Mouse (Mus musculus) CH12.LX (cell line): ENCODE measurements around the gene Dock3. TPM values are rescaled to one million over a fixed set of nuclear protein-coding genes. Genes with fewer than 3 reads are reported as not detected.

Experiments
- DNase-seq: peaks from one replicate; pipeline ENCODE4 v3.0.0-alpha.2; 2013; ENCODE audit errors: extremely low read depth
- H3K27ac ChIP-seq: 2 replicates; pipeline ENCODE4 v1.5.1; 2012; ENCODE audit warnings: low read depth, mild to moderate bottlenecking, control low read depth, moderate library complexity; ENCODE audit not compliant: insufficient read depth
- H3K27me3 ChIP-seq: replicated peaks from 2 replicates; pipeline ENCODE3; 2012; ENCODE audit warnings: inconsistent platforms
- H3K36me3 ChIP-seq, 2 experiments: replicated peaks in 1 of 2; 2 replicates each; pipeline versions ENCODE3 to v1.6.1; 2012; ENCODE audit warnings: inconsistent platforms in 1 of 2, low read length in 1 of 2, mild to moderate bottlenecking in 1 of 2, mixed read lengths in 1 of 2, moderate library complexity in 1 of 2; ENCODE audit not compliant: control insufficient read depth in 1 of 2, insufficient read depth in 1 of 2
- H3K4me1 ChIP-seq, 2 experiments: 2 replicates each; pipeline ENCODE4 v1.6.1; 2012; ENCODE audit warnings: inconsistent platforms in 1 of 2, moderate library complexity in 1 of 2; ENCODE audit not compliant: insufficient read depth in 2 of 2, control insufficient read depth in 1 of 2
- H3K4me2 ChIP-seq: 2 replicates; pipeline ENCODE4 v1.6.1; 2012; ENCODE audit warnings: low read depth, mild to moderate bottlenecking, control low read depth; ENCODE audit not compliant: poor library complexity, insufficient read depth, severe bottlenecking
- H3K4me3 ChIP-seq, 3 experiments: fragments of 150-350 bp in 1 of 3; sonication (generic) in 1 of 3; replicated peaks in 1 of 3; 2 replicates each; pipeline versions ENCODE3 to v1.5.1; 2011 to 2012; ENCODE audit warnings: low read depth in 2 of 3, low read length in 2 of 3, mild to moderate bottlenecking in 2 of 3, moderate library complexity in 2 of 3, control low read depth in 1 of 3, improper control_type of control experiment in 1 of 3, inconsistent platforms in 1 of 3, mixed read lengths in 1 of 3; ENCODE audit not compliant: poor library complexity in 1 of 3
- H3K79me2 ChIP-seq: replicated peaks from 2 replicates; pipeline ENCODE4 v1.6.1; 2012; ENCODE audit warnings: mild to moderate bottlenecking, moderate library complexity; ENCODE audit not compliant: control insufficient read depth, poor library complexity, insufficient read depth, severe bottlenecking; ENCODE audit errors: extremely low read depth
- H3K9ac ChIP-seq: 2 replicates; pipeline ENCODE4 v1.6.1; 2012; ENCODE audit warnings: low read depth, mild to moderate bottlenecking, control low read depth, moderate library complexity; ENCODE audit not compliant: insufficient read depth
- H3K9me3 ChIP-seq: replicated peaks from 2 replicates; pipeline ENCODE3; 2012; ENCODE audit warnings: low read length, inconsistent platforms, mixed read lengths
- CHD1 ChIP-seq: IDR thresholded peaks from 2 replicates; pipeline ENCODE4 v1.6.1; 2012; ENCODE audit warnings: low read depth, low read length, improper control_type of control experiment, inconsistent platforms
- CHD2 ChIP-seq: IDR thresholded peaks from 2 replicates; pipeline ENCODE4 v1.6.1; 2011; ENCODE audit warnings: low read length, improper control_type of control experiment
- CTCF ChIP-seq, 2 experiments: IDR thresholded peaks in 1 of 2; conservative IDR thresholded peaks in 1 of 2; 2 replicates each; pipeline ENCODE4 v1.5.1; 2011 to 2012; ENCODE audit warnings: low read depth in 2 of 2, low read length in 2 of 2, improper control_type of control experiment in 1 of 2, inconsistent platforms in 1 of 2, mild to moderate bottlenecking in 1 of 2, moderate library complexity in 1 of 2
- EP300 ChIP-seq: IDR thresholded peaks from 2 replicates; pipeline ENCODE4 v1.6.1; 2011; ENCODE audit warnings: low read length, improper control_type of control experiment
- GABPA ChIP-seq: IDR thresholded peaks from 2 replicates; pipeline ENCODE4 v1.6.1; 2012; ENCODE audit warnings: low read depth, low read length, improper control_type of control experiment, inconsistent platforms; ENCODE audit not compliant: insufficient replicate concordance
- HCFC1 ChIP-seq: IDR thresholded peaks from 2 replicates; pipeline ENCODE4 v1.6.1; 2012; ENCODE audit warnings: low read depth, mild to moderate bottlenecking, inconsistent platforms, low read length, improper control_type of control experiment
- IRF4 ChIP-seq: IDR thresholded peaks from 2 replicates; pipeline ENCODE4 v1.6.1; 2014; ENCODE audit warnings: low read depth, mild to moderate bottlenecking, inconsistent platforms, low read length, improper control_type of control experiment
- JUN ChIP-seq: IDR thresholded peaks from 2 replicates; pipeline ENCODE4 v1.6.1; 2011; ENCODE audit warnings: low read depth, mild to moderate bottlenecking, low read length, improper control_type of control experiment, moderate library complexity; ENCODE audit not compliant: insufficient read depth
- JUND ChIP-seq: conservative IDR thresholded peaks from 2 replicates; pipeline ENCODE4 v1.6.1; 2011; ENCODE audit warnings: low read depth, low read length, improper control_type of control experiment
- KAT2A ChIP-seq: IDR thresholded peaks from 2 replicates; pipeline ENCODE4 v1.6.1; 2012; ENCODE audit warnings: low read length, improper control_type of control experiment, inconsistent platforms; ENCODE audit not compliant: insufficient replicate concordance
- MAX ChIP-seq: IDR thresholded peaks from 2 replicates; pipeline ENCODE4 v1.6.1; 2011; ENCODE audit warnings: low read length, improper control_type of control experiment
- MEF2A ChIP-seq: IDR thresholded peaks from 2 replicates; pipeline ENCODE4 v1.6.1; 2014; ENCODE audit warnings: low read depth, mild to moderate bottlenecking, inconsistent platforms, low read length, improper control_type of control experiment, borderline replicate concordance
- MYC ChIP-seq: IDR thresholded peaks from 2 replicates; pipeline ENCODE4 v1.6.1; 2011; ENCODE audit warnings: low read depth, mild to moderate bottlenecking, improper control_type of control experiment, low read length
- NRF1 ChIP-seq: IDR thresholded peaks from 2 replicates; pipeline ENCODE4 v1.6.1; 2014; ENCODE audit warnings: low read depth, mild to moderate bottlenecking, inconsistent platforms, low read length, improper control_type of control experiment, moderate library complexity
- PAX5 ChIP-seq: IDR thresholded peaks from 2 replicates; pipeline ENCODE4 v1.6.1; 2012; ENCODE audit warnings: low read length, inconsistent platforms, mixed read lengths
- POLR2AphosphoS2 ChIP-seq: IDR thresholded peaks from 2 replicates; pipeline ENCODE4 v1.6.1; 2011; ENCODE audit warnings: low read depth, low read length, improper control_type of control experiment
- RAD21 ChIP-seq: IDR thresholded peaks from 2 replicates; pipeline ENCODE4 v1.6.1; 2011; ENCODE audit warnings: low read depth, mild to moderate bottlenecking, low read length, improper control_type of control experiment, moderate library complexity
- RCOR1 ChIP-seq: conservative IDR thresholded peaks from 2 replicates; pipeline ENCODE4 v1.6.1; 2012; ENCODE audit warnings: low read depth, mild to moderate bottlenecking, inconsistent platforms, low read length, improper control_type of control experiment
- SIN3A ChIP-seq: IDR thresholded peaks from 2 replicates; pipeline ENCODE4 v1.6.1; 2012; ENCODE audit warnings: low read length, improper control_type of control experiment, inconsistent platforms
- UBTF ChIP-seq: IDR thresholded peaks from 2 replicates; pipeline ENCODE4 v1.6.1; 2012; ENCODE audit warnings: low read depth, mild to moderate bottlenecking, inconsistent platforms, low read length, improper control_type of control experiment, moderate library complexity
- USF2 ChIP-seq: conservative IDR thresholded peaks from 2 replicates; pipeline ENCODE4 v1.6.1; 2011; ENCODE audit warnings: low read depth, low read length, improper control_type of control experiment
- ZC3H11A ChIP-seq: IDR thresholded peaks from 2 replicates; pipeline ENCODE4 v1.6.1; 2012; ENCODE audit warnings: low read depth, mild to moderate bottlenecking, inconsistent platforms, low read length, improper control_type of control experiment
- ZMIZ1 ChIP-seq: IDR thresholded peaks from 2 replicates; pipeline ENCODE4 v1.6.1; 2012; ENCODE audit warnings: low read depth, mild to moderate bottlenecking, inconsistent platforms, low read length, improper control_type of control experiment
- ZNF384 ChIP-seq: IDR thresholded peaks from 2 replicates; pipeline ENCODE4 v1.6.1; 2012; ENCODE audit warnings: low read depth, low read length, improper control_type of control experiment, inconsistent platforms
- dilution Hi-C: fragments of 300-500 bp; cut with MboI; formaldehyde crosslinking; loops from 2 replicates; pipeline ENCODE4 v1.14.3; 2020; ENCODE audit warnings: low sequenced_read_pairs; ENCODE audit not compliant: extremely low pct_unique_long_range_greater_than_20kb, extremely low pct_ligation_motif_present
- in situ Hi-C: fragments of 300-500 bp; cut with MboI; formaldehyde crosslinking; loops from 3 replicates; pipeline ENCODE4 v1.14.3; 2019; ENCODE audit warnings: low sequenced_read_pairs, low pct_ligation_motif_present, low pct_unique_long_range_greater_than_20kb, mixed read lengths
- polyA plus RNA-seq: library from polyadenylated mRNA; unstranded; fragments of >175 nt; gene quantifications from 2 replicates; pipeline ENCODE4 v1.2.1, GENCODE M21; 2012; ENCODE audit warnings: low read depth; ENCODE audit not compliant: insufficient read length
- total RNA-seq, 2 experiments: library from RNA; depleted of rRNA; stranded (reverse); fragments of 300-350 nt in 1 of 2; fragments of >200 nt in 1 of 2; gene quantifications; 2 replicates each; pipeline ENCODE4 v1.2.3; 2012 to 2014

Dock3 gene
- total and polyA plus RNA-seq, 3 experiments: 0.30 TPM; not detected in 2

GRCm38 (mm10) chr9:107037947-107038346 is 193.8 kb downstream of the Dock3 start:
- Histone ChIP-seq H3K27me3 (peaks cover 49% of the 10 kb centered on the region), H3K9me3 (no peaks in the 10 kb centered on the region), H3K36me3 (no peaks in the 10 kb centered on the region), H3K4me2 (no peak overlapping the region), H3K79me2 (no peaks in the 10 kb centered on the region), H3K4me3 (no peak overlapping the region)
- no peak for TF ChIP-seq HCFC1
- no peak for TF ChIP-seq NRF1
- TF ChIP-seq CTCF (conservative IDR thresholded peaks at IDR 0.05 in 1 of 2, IDR thresholded peaks at IDR 0.05 in 1 of 2; ENCODE audit: low read depth in 2 of 2, low read length in 2 of 2): no peak
- TF ChIP-seq MAX: no peak
- TF ChIP-seq JUN: no peak
- TF ChIP-seq RCOR1: no peak
- TF ChIP-seq IRF4: no peak
- no peak for TF ChIP-seq MYC
- no peak for TF ChIP-seq RAD21
- no peak for TF ChIP-seq JUND
- no peak for TF ChIP-seq USF2
- no peak for TF ChIP-seq GABPA
- TF ChIP-seq, all 38 proteins: peak for 0
- in situ Hi-C loops: no loop called here
- Histone ChIP-seq H3K27ac (no peak overlapping the region), H3K9ac (no peak overlapping the region), H3K4me1 (no peaks in the 10 kb centered on the region)
- dilution Hi-C loops: no loop called here
- no peak for DNase-seq

GRCm38 (mm10) chr9:107027586-107027985 is 204.1 kb downstream of the Dock3 start:
- Histone ChIP-seq H3K27ac (no peak overlapping the region), H3K4me3 (no peak overlapping the region), H3K27me3 (peaks cover 45% of the 10 kb centered on the region), H3K4me1 (no peaks in the 10 kb centered on the region), H3K36me3 (no peaks in the 10 kb centered on the region), H3K9me3 (no peaks in the 10 kb centered on the region), H3K9ac (no peak overlapping the region), H3K79me2 (no peaks in the 10 kb centered on the region), H3K4me2 (no peak overlapping the region)
- DNase-seq: no peak
- dilution Hi-C loops (no loop called here), in situ Hi-C loops (no loop called here)
- TF ChIP-seq ZNF384: no peak
- TF ChIP-seq EP300: no peak
- no peak for TF ChIP-seq ZMIZ1
- TF ChIP-seq SIN3A: no peak
- no peak for TF ChIP-seq NRF1
- no peak for TF ChIP-seq PAX5
- no peak for TF ChIP-seq POLR2AphosphoS2
- no peak for TF ChIP-seq CHD1
- no peak for TF ChIP-seq JUN
- TF ChIP-seq MEF2A: no peak
- TF ChIP-seq RCOR1: no peak
- no peak for TF ChIP-seq ZC3H11A
- no peak for TF ChIP-seq KAT2A
- TF ChIP-seq MYC: no peak
- no peak for TF ChIP-seq UBTF
- TF ChIP-seq CHD2: no peak
- TF ChIP-seq CTCF (conservative IDR thresholded peaks at IDR 0.05 in 1 of 2, IDR thresholded peaks at IDR 0.05 in 1 of 2; ENCODE audit: low read depth in 2 of 2, low read length in 2 of 2): no peak
